Mouse (Mus musculus) v-Abl transformed pro-B cells (cell line): Measurements from ENCODE around the gene Azin2.

Experiments
- in situ Hi-C, 2 experiments: fragments of 400-800 bp; cut with MboI; formaldehyde crosslinking; loops; one replicate each; pipeline ENCODE4 v1.15.1; 2025; ENCODE audit not compliant: unreplicated experiment in 2 of 2

The Azin2 gene

DNA sequence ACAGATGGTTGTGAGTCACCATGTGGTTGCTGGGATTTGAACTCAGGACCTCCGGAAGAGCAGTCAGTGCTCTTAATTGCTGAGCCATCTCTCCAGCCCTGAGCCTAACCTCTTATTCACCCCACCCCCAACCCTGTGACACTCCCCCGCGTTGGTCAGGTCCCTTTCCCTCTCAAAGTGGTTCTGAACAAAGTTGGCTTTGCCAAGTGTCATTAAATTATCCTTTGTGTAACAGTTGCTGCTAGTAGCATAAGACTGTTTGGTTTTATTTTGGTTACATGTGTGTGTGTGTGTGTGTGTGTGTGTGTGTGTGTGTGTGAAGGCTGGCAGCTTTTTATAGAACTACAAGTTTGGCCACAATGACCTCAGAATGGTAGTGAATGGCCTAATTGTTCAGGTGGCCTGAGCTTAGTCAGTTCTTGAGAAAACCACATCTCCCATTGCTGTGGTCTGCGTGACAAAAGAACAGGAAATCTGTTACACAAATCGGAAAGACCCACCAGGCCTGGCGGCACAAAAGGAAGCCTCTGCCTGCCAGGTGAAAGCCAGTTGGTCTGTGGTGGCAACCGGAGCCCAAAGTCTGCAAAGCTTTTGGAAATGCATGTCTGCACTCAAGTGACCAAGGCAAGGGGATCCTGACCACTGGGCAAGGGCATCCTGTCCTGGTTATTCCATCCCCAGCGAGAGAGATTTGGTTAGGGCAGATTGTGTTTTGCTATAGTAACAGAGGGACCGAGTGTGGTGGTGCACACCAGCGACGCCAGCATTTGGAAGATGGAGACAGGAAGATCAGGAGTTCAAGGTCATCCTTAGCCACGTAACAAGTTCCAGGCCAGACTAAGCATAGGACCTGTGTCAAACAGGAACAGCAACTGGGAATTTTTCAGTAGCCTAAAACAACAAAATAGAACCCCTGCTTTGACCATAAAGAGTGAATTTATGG, 18.9 kb upstream of the Azin2 start:
- in situ Hi-C loops: loop anchor here in 1 of 2 experiments (5.0 kb wide), 1 partner anchor 36 kb away; no protein-coding TSS in a partner anchor

- in situ Hi-C loops: loop anchor here (5.0 kb wide), 2 partner anchors 39 to 94 kb away; no protein-coding TSS in a partner anchor
Observed at GRCm38 (mm10) chr4:128978634-128979033, 16.4 kb upstream of the Azin2 start.

- in situ Hi-C loops: loop anchor here (5.0 kb wide), 2 partner anchors 40 to 95 kb away; no protein-coding TSS in a partner anchor
Observed at GRCm38 (mm10) chr4:128977217-128977616, 15.0 kb upstream of the Azin2 start.

DNA sequence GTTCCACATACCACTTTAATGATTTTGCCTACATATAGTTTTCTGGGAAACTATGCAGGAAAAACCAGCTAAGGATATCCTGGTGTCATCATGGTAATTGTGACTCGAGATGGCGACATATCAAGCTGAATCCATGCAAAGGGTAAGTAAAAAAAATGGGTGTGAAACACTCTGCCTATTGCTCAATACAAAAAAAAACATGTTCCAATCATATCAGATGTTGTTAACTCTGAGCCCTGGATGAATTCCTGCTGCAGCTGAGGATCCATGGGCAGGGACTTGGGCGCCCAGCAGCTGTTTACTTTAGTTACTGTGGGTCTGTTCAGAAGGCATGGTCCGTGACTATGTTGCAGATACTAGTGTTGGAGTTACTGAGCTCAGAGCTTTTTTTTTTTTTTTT, 14.3 kb upstream of the Azin2 start:
- in situ Hi-C loops: loop anchor here (5.0 kb wide), 2 partner anchors 41 to 96 kb away; no protein-coding TSS in a partner anchor

DNA sequence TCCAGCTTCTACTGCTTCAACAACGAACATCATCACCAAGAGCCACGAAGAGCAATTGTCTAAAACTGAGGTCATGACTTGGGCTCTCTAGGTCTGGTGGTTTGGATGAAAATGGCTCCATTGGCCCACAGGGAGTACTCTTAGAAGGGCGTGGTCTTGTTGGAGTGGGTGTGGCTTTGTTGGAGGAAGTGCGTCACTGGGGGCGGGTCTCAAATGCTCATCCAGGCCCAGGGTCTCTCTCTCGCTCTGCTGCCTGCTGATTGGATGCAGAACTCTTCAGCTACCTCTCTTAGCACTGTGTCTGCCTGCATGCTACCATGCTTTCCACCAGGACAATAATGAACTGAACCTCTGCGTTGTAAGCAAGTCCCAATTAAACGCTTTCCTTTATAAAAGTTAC, 12.4 kb upstream of the Azin2 start:
- in situ Hi-C loops: loop anchor here (5.0 to 25.0 kb wide), 3 partner anchors 43 to 488 kb away; partner anchors contain the start of gene Bsdc1 (in 1 of the 2)

- in situ Hi-C loops: loop anchor here in 1 of 2 experiments (25.0 kb wide), 1 partner anchor 491 kb away; the partner anchor contains the start of gene Bsdc1
Observed at GRCm38 (mm10) chr4:128971065-128971694, 8.9 kb upstream of the Azin2 start.

DNA sequence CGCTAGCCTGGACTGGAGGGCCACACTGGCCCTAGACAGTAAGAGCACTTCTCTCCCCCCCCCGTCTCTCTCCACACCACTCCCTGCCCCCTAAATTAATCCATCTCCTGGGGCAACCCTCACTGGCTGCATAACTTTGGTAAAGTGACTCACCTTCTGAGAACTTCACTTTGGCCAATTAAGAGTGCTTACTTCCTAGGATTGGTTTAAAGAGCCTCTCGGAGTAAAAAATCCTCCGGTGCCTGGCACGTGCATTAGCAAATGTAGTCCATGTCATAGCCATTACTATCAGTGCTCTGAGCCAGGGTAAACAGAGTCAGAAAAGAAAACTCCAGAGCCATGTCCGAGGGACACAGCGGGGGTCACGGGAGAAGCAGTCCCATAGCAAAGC, 8.2 kb upstream of the Azin2 start:
- in situ Hi-C loops: loop anchor here in 1 of 2 experiments (25.0 kb wide), 1 partner anchor 492 kb away; the partner anchor contains the start of gene Bsdc1

DNA sequence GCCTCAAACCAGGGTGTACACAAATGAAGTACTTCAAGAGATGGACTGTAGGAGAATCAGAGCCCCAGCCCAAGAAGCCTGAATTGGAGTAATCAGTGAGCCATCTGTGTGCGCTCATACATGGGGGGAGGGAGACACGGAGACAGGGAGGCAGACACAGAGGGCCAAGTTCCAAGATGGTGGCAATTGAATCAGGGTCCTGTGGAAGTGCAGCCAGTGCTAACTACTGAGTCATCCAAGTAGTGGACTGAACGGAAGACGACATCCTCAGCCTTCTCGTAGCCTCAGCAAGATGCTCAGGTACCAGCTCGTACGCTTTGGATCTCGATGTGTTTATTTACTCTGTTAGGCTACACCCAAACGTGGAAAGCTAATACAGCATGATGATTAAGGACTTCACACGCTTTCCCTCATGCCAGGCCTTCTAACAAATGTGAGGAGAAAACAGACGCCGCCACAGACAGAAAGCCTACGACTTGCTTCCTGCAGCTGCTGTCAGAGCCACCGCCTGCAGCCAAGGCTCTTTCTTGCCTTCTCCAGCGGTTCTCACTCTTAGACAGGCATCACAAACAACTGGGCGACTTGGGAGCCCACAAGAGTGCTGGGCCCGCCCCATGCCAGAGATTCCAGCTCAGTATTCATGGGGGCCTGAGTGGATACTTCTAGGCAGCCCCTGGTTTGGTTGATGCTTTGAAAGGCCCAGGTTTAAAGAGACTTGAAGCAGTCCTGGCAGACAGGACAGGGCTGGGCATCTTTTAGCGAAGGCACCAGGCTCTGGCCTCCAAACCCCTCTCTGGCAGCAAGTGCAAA, 7.6 kb upstream of the Azin2 start:
- in situ Hi-C loops: loop anchor here in 1 of 2 experiments (25.0 kb wide), 1 partner anchor 492 kb away; the partner anchor contains the start of gene Bsdc1

- in situ Hi-C loops: loop anchor here in 1 of 2 experiments (25.0 kb wide), 1 partner anchor 493 kb away; the partner anchor contains the start of gene Bsdc1
Observed at GRCm38 (mm10) chr4:128969081-128969480, 6.8 kb upstream of the Azin2 start.

DNA sequence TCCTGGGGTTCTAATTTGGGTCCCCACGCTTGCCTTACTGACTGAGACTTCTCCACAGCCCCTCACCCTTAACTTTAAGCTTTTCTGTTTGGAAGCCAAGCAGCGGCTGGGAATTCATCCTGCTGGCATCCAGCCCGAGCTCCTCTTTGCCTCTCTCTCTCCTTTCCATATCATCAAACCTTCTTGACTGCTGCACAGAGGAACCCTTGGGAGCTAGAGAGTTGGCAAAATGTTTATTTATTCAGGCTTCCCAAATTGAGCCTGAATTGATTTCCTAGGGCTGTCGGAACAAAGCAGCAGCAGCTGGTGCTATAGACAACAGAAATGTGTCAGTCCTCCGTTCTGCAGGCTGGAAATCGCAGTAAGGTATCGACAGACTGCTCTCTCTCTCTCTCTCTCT, 4.5 kb upstream of the Azin2 start:
- in situ Hi-C loops: loop anchor here in 1 of 2 experiments (25.0 kb wide), 1 partner anchor 496 kb away; the partner anchor contains the start of gene Bsdc1

- in situ Hi-C loops: loop anchor here in 1 of 2 experiments (25.0 kb wide), 1 partner anchor 499 kb away; the partner anchor contains the start of gene Bsdc1
Observed at GRCm38 (mm10) chr4:128962926-128963290, 666 bp upstream of the Azin2 start.

GRCm38 (mm10) chr4:128961301-128962028, 777 bp downstream of the Azin2 start:
- in situ Hi-C loops: loop anchor here in 1 of 2 experiments (25.0 kb wide), 1 partner anchor 501 kb away; the partner anchor contains the start of gene Bsdc1

GRCm38 (mm10) chr4:128959676-128960075, 2.6 kb downstream of the Azin2 start:
- in situ Hi-C loops: loop anchor here (5.0 to 25.0 kb wide), 7 partner anchors 128 to 1595 kb away; partner anchors contain the start of gene Bsdc1 (in 1 of the 2)

DNA sequence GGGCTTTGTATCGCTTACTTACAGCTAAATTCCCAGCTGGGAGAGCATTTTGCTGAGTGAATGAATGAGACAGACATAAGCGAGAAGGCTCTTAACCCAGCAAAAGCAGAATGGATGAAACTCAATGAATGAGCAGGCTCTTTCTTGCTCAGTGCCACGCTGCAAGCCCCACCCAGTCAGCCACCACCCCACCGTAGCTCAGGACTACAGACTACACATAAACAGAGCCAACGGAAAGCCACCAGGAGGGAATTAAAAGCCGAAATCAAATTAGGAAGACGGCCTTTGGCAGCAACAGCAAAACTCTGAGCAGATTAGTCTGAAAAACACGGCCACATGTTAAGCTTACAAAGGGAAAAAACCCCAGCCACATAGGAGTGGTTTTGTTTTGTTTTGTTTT, 3.4 kb downstream of the Azin2 start:
- in situ Hi-C loops: loop anchor here (5.0 to 25.0 kb wide), 7 partner anchors 128 to 1594 kb away; partner anchors contain the start of gene Bsdc1 (in 1 of the 2)

DNA sequence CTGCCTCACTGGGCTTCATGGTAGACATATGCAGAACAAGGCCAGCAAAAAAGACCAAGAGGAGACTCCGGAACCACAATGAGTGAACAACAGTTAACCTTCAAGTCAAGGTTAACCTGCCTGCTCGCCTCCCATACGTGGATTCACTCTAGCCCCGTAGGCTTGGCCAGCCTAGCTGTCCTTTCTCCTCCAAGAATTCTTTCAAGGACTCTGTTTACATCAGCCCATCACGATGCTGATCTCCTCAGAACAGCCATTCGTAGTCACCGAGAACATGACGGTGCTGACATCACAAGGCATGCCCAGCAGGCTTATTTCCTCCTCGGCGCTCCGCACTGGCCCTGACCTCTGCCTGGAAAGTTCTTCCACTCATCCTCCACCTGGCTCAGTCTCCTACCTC, 4.1 kb downstream of the Azin2 start:
- in situ Hi-C loops: loop anchor here (5.0 to 25.0 kb wide), 7 partner anchors 129 to 1593 kb away; partner anchors contain the start of gene Bsdc1 (in 1 of the 2)

- in situ Hi-C loops: loop anchor here (5.0 to 25.0 kb wide), 7 partner anchors 130 to 1593 kb away; partner anchors contain the start of gene Bsdc1 (in 1 of the 2)
Observed at GRCm38 (mm10) chr4:128957155-128957911, 4.9 kb downstream of the Azin2 start.

- in situ Hi-C loops: loop anchor here (10.0 to 25.0 kb wide), 4 partner anchors 239 to 1589 kb away; partner anchors contain the start of gene Bsdc1 (in 1 of the 2)
Observed at GRCm38 (mm10) chr4:128953851-128954250, 8.4 kb downstream of the Azin2 start.

- in situ Hi-C loops: loop anchor here (10.0 to 25.0 kb wide), 4 partner anchors 236 to 1586 kb away; partner anchors contain the start of gene Bsdc1 (in 1 of the 2)
Observed at GRCm38 (mm10) chr4:128950461-128950860, 11.8 kb downstream of the Azin2 start.
